Mouse (Mus musculus): ENCODE results near the gene Zfp423.

Zfp423 gene

GRCm38 (mm10) chr8:87700321-87700720, 259.1 kb downstream of the Zfp423 start:
- DNase-seq (ENCODE audit: low read depth) = no peak

GRCm38 (mm10) chr8:87697127-87697526, 262.3 kb downstream of the Zfp423 start:
- DNase-seq (ENCODE audit: low read depth) = no peak

- DNase-seq (ENCODE audit: low read depth) = no peak
Measured at GRCm38 (mm10) chr8:87693741-87694140, 265.7 kb downstream of the Zfp423 start.

GRCm38 (mm10) chr8:87690100-87691095, 269.0 kb downstream of the Zfp423 start:
- DNase-seq (ENCODE audit: low read depth) = no peak

- no peak for DNase-seq (ENCODE audit: low read depth)
Measured at GRCm38 (mm10) chr8:87689192-87689591, 270.2 kb downstream of the Zfp423 start.

- DNase-seq (ENCODE audit: low read depth) = no peak
Measured at GRCm38 (mm10) chr8:87688348-87688747, 271.0 kb downstream of the Zfp423 start.

DNA sequence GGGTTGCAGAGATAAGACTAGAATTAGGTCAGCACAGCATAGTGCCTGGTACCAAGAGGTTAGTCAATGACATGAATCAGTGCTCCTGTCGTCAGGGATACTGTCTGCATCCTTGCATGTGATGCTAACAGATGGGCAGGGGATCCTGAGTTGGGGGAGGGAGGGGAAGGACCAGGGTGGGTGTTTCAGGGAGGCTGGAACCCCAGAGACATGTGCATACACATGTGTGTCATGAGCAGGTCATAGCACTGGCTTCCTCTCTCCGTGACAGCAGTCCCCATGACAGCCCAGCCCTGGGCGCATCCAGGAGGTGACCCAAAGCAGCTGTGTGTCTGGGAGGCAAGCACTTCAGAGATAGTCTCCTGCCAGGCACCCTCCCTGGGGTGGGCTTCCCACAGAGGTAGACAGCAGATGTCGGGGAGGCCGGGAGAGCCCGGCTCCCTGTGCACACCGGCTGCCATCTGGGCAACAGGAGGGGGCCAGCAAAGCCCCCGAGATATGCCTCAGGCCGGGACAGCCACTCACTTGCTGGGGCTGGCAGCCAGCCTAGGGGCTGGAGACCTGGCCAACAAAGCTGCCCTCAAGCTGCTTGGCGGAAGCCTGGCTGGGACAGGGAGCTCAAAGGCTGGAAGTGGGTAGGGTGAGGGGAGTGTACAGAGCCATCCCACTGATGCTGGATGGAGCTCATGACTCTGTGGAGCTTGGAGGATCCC, 272.3 kb downstream of the Zfp423 start:
- DNase-seq (ENCODE audit: low read depth) = no peak

DNA sequence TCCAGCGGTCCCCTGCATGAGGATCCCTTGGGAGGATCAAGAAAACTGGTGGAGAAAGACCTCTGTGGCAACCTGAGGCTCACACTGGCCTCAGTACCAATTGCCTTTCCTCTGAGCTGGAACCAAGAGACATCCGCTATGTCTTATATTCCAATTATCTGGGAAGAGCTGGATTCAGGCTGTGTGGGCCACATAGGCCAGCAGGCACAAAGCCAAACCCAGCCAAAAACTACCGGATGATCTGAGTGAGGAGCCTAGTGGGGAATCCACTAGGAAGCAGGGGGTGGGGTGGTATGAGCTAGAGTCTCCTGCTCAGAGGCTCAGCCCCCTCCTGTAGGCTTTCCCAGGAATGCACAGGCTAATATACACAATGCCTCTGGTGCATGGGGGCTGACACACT, 273.4 kb downstream of the Zfp423 start:
- DNase-seq (ENCODE audit: low read depth) = no peak

GRCm38 (mm10) chr8:87685392-87685791, 274.0 kb downstream of the Zfp423 start:
- no peak for DNase-seq (ENCODE audit: low read depth)

- DNase-seq (ENCODE audit: low read depth) = peak; percentile 71
Measured at GRCm38 (mm10) chr8:87682066-87682465, 277.3 kb downstream of the Zfp423 start.

DNA sequence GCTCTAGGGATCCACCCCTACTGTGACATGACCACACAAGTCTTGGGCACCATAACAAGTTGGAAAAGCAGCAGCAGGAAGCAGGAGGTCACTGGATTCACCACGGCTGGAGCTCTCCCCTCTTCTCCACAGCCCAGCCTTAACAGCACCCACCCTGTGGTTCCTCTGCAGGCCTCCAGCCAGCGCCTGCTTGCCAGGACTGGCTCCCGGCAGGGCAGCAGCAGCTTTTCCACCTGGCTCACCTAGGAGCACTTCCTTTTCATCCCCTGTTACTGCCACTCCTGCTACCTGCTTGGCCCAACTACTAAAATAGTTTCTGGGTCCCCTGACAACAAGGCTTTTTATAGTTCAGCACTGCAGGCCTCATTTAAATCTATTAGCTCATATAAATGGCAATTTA, 279.4 kb downstream of the Zfp423 start:
- no peak for DNase-seq (ENCODE audit: low read depth)

GRCm38 (mm10) chr8:87679431-87680003, 279.9 kb downstream of the Zfp423 start:
- no peak for DNase-seq (ENCODE audit: low read depth)

- no peak for DNase-seq (ENCODE audit: low read depth)
Measured at GRCm38 (mm10) chr8:87675411-87675810, 284.0 kb downstream of the Zfp423 start.

DNA sequence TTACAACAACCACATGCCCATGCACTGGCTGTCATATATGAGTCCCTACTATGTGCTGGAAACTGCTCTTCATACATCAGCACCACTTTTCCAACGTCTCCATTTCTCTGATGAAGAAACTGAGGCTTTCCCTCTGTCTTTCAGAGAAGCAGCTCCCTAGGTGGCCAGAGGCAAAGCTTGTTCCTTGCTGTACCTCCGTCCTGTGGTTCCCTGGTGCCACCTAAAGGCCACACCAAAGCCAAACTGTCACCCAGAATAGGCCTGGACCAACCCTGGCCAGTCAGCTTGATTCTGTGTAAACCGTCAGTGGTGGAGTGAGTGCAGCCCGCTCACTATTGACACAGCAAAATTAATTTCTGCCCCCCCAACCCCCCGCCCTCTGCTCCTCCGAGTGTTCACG, 285.2 kb downstream of the Zfp423 start:
- peak; percentile 11 for DNase-seq (ENCODE audit: low read depth)

DNA sequence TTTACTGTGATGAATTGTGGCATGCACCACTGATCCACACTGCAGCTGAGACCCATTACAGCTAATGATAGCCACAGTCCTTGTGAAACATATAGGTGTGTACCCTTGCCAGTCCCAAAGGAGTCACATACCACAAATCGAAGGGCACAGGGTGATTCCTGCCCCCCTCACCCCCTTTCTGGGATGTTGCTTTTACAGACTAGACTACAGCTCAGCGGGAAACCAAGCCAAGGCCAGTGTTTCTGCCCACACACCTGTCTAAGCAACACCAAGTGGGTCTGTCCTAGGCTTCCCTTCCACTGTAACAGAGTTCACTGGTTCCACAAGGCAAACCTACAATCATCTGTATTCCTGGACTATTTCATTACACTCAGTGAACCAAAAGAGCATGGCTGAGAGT, 287.2 kb downstream of the Zfp423 start:
- DNase-seq (ENCODE audit: low read depth) = no peak

- DNase-seq (ENCODE audit: low read depth) = no peak
Measured at GRCm38 (mm10) chr8:87671209-87671970, 288.0 kb downstream of the Zfp423 start.

DNA sequence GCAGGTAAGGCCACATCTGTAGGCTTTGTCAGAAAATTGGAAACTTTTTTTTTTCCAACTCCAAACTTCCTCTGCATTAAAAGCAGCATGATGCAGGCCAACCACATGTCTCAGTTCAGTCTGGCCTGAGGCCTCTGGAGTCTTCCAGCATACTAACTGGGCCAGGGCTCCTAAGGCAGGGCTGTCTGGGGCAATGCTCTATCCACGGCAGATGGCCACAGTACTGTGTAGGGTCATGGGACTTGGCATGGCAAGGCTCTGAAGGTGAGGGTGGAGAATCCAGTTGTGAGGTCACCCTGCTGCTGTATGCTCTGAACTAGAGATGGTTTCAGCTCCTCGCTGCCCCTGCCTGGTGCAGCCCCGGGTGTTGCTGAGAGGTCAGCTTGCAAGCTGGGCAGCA, 289.2 kb downstream of the Zfp423 start:
- DNase-seq (ENCODE audit: low read depth) = no peak

GRCm38 (mm10) chr8:87668736-87669135, 290.7 kb downstream of the Zfp423 start:
- no peak for DNase-seq (ENCODE audit: low read depth)

- DNase-seq (ENCODE audit: low read depth) = no peak
Measured at GRCm38 (mm10) chr8:87667914-87668643, 291.3 kb downstream of the Zfp423 start.

DNA sequence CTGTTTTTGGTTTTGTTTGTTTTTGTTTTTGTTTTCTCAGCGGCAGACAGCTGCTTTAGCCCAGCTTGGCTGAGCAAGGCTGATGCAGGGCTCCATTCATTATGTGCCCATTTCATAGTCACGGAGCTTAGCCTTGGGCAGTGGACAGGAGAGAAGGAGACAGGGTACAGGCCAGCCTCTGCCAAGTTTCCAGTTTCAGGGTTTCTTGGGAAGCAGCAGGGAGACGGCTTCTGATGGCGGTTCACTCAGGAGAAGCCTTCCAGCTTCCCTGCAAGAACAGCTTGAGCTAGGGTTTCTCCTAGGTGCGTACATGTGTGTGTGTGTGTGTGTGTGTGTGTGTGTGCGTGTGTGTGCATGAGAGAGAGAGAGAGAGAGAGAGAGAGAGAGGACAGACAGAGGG, 292.1 kb downstream of the Zfp423 start:
- no peak for DNase-seq (ENCODE audit: low read depth)

DNA sequence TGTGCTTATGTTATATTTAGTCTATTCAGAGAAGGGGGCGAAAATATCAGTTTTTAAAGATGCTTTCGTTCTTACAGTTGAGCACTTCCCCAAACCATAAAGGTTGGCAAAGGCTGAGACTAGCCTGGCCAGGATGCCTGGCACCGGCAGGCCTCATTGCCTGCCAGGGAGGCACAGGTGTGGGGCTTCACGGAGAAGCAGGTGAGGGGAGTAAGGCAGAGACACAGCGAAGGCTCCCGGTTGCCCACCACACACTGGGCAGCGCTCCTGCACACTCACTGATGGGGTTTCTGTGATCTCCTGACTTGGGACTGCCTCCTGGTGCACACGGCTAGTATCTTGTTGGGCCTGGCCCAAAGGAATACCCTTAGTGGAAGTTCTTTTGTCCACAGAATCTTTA, 294.1 kb downstream of the Zfp423 start:
- no peak for DNase-seq (ENCODE audit: low read depth)

- DNase-seq (ENCODE audit: low read depth) = no peak
Measured at GRCm38 (mm10) chr8:87664217-87664509, 295.2 kb downstream of the Zfp423 start.
